ENCODE assay signal across 17 mouse cellular contexts in genomic region chr10:121653079-121653478, GRCm38 (mm10). TPM values are rescaled to one million over a fixed set of nuclear protein-coding genes. Genes with fewer than 3 reads are reported as not detected.
A peak's percentile ranks its signal among the peaks of the same experiment; 100 is the strongest.
DNase-seq lines count a peak whose midpoint lies in the region; ATAC-seq lines count a peak whose summit lies in the region.
"Had no signal": no experiment of that assay in that cellular context is flagged by ENCODE, and none has a peak within 500 bp of the region (broad histone marks: within the 10 kb centered on the region; RNA-seq: fewer than 3 reads in every experiment).

No protein-coding gene starts in this region.

- no peak for DNase-seq in cerebellum, adult 9-11 months
- no peak for DNase-seq in frontal cortex, postnatal 14 days (ENCODE audit: low spot score in 2 of 2)
- DNase-seq in left cerebral cortex, postnatal 14 days (ENCODE audit: low spot score in 2 of 2), result peak; percentile 30 to 78
- no peak for DNase-seq in left cerebral cortex, postnatal 4 days
- peak; percentile 89 for DNase-seq in telencephalon, adult 2 months (ENCODE audit: low read depth, low spot score)
- DNase-seq: adrenal gland, postnatal 10 days; B cell, adult 2 months; gastrocnemius, postnatal 10 days; heart, adult 18-20 months; heart, postnatal 14 days had no signal

- intact Hi-C loops in left cerebral cortex, postnatal 14 days (cut with DNase I), result no loop called here
- intact Hi-C loops in left cerebral cortex, postnatal 4 days (cut with DNase I), result no loop called here

- peak; percentile 88 for ATAC-seq in cerebellum, adult (ENCODE audit: insufficient number of reproducible peaks, low FRiP score, low TSS enrichment)
- peak; percentile 93 for ATAC-seq in frontal cortex, adult (ENCODE audit: low TSS enrichment)
- ATAC-seq: CD4-positive, CD25-positive, alpha-beta regulatory T cell, adult 4 months; forebrain, embryonic 14.5 days; hindbrain, postnatal 0 days had no signal

RNA-seq across cellular contexts. Expression of gene D930020B18Rik, which starts 11.7 kb away (rescaled TPM):
- total RNA-seq in left cerebral cortex, postnatal 14 days (2021), result under 1 TPM; 0.15 to 0.42 TPM
- under 1 TPM; 0.32 to 0.93 TPM for total RNA-seq in left cerebral cortex, postnatal 4 days (2021)
- total RNA-seq: adrenal gland, postnatal 10 days; gastrocnemius, postnatal 10 days; gastrocnemius, postnatal 4 days; heart, adult 18-20 months; heart, postnatal 14 days; hematopoietic stem cell, adult 5-6 weeks had no signal

RNA-seq across cellular contexts. Expression of gene Xpot, which starts 26.9 kb away (rescaled TPM):
- 10 to 100 TPM; 62.1 to 67.3 TPM for total RNA-seq in left cerebral cortex, postnatal 14 days (2021)
- total RNA-seq in left cerebral cortex, postnatal 4 days (2021), result 10 to 100 TPM; 75.3 to 75.5 TPM

Comparison
In these comparisons a context has a peak if more than half of its experiments do, and no peak if none do; other contexts are left out.
1. DNase-seq: peak in left cerebral cortex, postnatal 14 days (2 of 2) and telencephalon, adult 2 months (single experiment); none in cerebellum, adult 9-11 months (single experiment), frontal cortex, postnatal 14 days (0 of 2) and left cerebral cortex, postnatal 4 days (single experiment).